Comparison of ENCODE assay signal across 11 mouse cellular contexts in the genomic region with DNA sequence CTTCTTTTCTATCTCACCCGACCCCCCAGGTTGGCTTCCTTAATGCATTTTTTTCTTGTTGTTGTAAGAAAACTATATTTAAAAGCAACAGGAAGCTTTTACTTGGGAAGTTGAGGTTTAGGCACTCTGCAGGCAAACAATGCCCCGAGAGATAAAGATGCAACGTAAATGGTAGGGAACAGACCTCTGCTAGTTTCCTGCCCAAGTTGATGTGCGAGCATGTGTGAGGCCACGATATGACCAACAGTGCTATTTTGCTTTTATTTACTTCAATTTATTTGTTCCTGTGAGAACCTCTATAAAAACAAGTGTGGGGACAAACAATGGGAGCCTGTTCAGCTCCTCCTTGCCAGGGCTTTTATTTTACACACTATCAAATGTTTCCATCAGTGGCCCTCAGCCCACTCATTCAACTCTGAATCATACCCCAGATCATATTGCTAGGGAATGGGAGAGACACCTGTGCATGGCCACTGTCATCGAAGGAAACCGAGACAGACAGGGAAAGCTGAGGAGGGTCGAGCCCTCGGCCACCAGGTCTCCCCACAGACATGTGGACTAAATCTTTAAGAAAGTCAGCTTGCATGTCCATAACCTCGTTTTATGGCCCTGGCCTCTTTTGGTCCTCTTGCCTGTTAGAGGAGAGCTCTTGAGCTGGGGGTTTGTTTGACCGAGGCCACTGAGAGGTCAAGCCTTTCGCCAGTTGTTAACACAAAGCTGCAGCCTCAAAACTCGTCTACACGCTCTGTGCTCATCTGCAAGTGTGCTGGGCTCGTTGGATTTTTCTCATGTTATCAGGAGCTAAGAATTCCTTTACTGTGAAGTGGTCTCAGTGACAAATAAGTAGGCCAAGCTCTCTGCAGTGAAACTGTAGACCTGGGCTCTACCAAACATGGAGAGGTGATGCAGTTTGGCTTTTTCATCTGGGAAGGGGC. TPM values are rescaled to one million over a fixed set of nuclear protein-coding genes. Genes with fewer than 3 reads are reported as not detected.
A peak's percentile ranks its signal among the peaks of the same experiment; 100 is the strongest.
DNase-seq lines count a peak whose midpoint lies in the region; ATAC-seq lines count a peak whose summit lies in the region.
"Had no signal": no experiment of that assay in that cellular context is flagged by ENCODE, and none has a peak within 500 bp of the region (broad histone marks: within the 10 kb centered on the region; RNA-seq: fewer than 3 reads in every experiment).

No protein-coding gene starts in this region.

- peak overlapping the region; percentile 46 for H3K4me2 ChIP-seq in heart, embryonic 12.5 days
- H3K4me2 ChIP-seq in liver, embryonic 13.5 days = no peak overlapping the region
- H3K4me2 ChIP-seq: midbrain, embryonic 12.5 days; neural tube, embryonic 15.5 days had no signal

- no peaks in the 10 kb centered on the region for H3K27me3 ChIP-seq in heart, embryonic 12.5 days (replicated peaks)
- H3K27me3 ChIP-seq in liver, embryonic 13.5 days = no peaks in the 10 kb centered on the region
- H3K27me3 ChIP-seq: midbrain, embryonic 12.5 days; neural tube, embryonic 15.5 days had no signal

- H3K9ac ChIP-seq in heart, embryonic 12.5 days = no peak overlapping the region; the same call in 1 of the 2 replicates
- H3K9ac ChIP-seq in liver, embryonic 13.5 days = no peak overlapping the region
- H3K9ac ChIP-seq: midbrain, embryonic 12.5 days; neural tube, embryonic 15.5 days had no signal

- peaks cover 4% of the 10 kb centered on the region; the same call in 1 of the 2 replicates for H3K36me3 ChIP-seq in heart, embryonic 12.5 days
- no peaks in the 10 kb centered on the region for H3K36me3 ChIP-seq in liver, embryonic 13.5 days
- H3K36me3 ChIP-seq: midbrain, embryonic 12.5 days; neural tube, embryonic 15.5 days had no signal

- no peak overlapping the region for H3K4me3 ChIP-seq in heart, embryonic 12.5 days
- H3K4me3 ChIP-seq in liver, embryonic 13.5 days (replicated peaks) = no peak overlapping the region
- H3K4me3 ChIP-seq: midbrain, embryonic 12.5 days; neural tube, embryonic 15.5 days had no signal

- no peaks in the 10 kb centered on the region for H3K9me3 ChIP-seq in heart, embryonic 12.5 days (replicated peaks)
- no peaks in the 10 kb centered on the region for H3K9me3 ChIP-seq in liver, embryonic 13.5 days (replicated peaks)
- H3K9me3 ChIP-seq: midbrain, embryonic 12.5 days; neural tube, embryonic 15.5 days had no signal

- H3K4me1 ChIP-seq in heart, embryonic 12.5 days (replicated peaks) = peaks cover 71% of the 10 kb centered on the region
- H3K4me1 ChIP-seq in liver, embryonic 13.5 days (replicated peaks) = peaks cover 34% of the 10 kb centered on the region

- no peak for DNase-seq in heart, adult 8-10 months (ENCODE audit: low spot score)
- DNase-seq in retina, postnatal 1 day = peak; percentile 31
- no peak for DNase-seq in retina, embryonic 14.5 days (ENCODE audit: low spot score)
- DNase-seq in liver, embryonic 13.5 days = no peak
- DNase-seq in yolk sac, embryonic 10.5 days (ENCODE audit: low spot score) = peak; percentile 39
- DNase-seq in right cerebral cortex, postnatal 10 days (ENCODE audit: low spot score in 2 of 2) = no peak
- DNase-seq in cerebellum, postnatal 36 days = no peak

- 22% methylated on average over 15 of the region's 15 CpGs for WGBS in heart, embryonic 12.5 days
- WGBS in liver, embryonic 13.5 days (ENCODE audit: insufficient replicate concordance) = 15% methylated on average over 15 of the region's 15 CpGs

- peak overlapping the region; percentile 97 for H3K27ac ChIP-seq in heart, embryonic 12.5 days (ENCODE audit: poor library complexity, severe bottlenecking)
- H3K27ac ChIP-seq in liver, embryonic 13.5 days = peak overlapping the region; percentile 54
- H3K27ac ChIP-seq: midbrain, embryonic 12.5 days; neural tube, embryonic 15.5 days had no signal

- 0 out of 2 replicates have a peak, but pooled peaks have one; percentile 19 for ATAC-seq in heart, embryonic 12.5 days (ENCODE audit: insufficient number of reproducible peaks, low FRiP score)
- no peak; the same call in 1 of the 2 replicates for ATAC-seq in liver, embryonic 13.5 days (ENCODE audit: low read depth)
- ATAC-seq: forebrain, embryonic 14.5 days had no signal

RNA-seq across cellular contexts. Expression of gene Meis1, which starts 55.3 kb away (rescaled TPM):
- polyA plus RNA-seq in heart, embryonic 12.5 days (2016; fragmentation: Nextera tagmentation; extraction: Ambion mirVana) = 75.9 and 81.4 TPM in 2 replicates
- 10 to 100 TPM; 27.9 to 32.8 (median 30.9) TPM for total RNA-seq in heart, adult 8-10 months (2022)
- polyA plus RNA-seq in liver, embryonic 13.5 days (2015; fragmentation: Nextera tagmentation; extraction: Ambion mirVana) = 10.7 and 12.6 TPM in 2 replicates

Comparison
In these comparisons a context has a peak if more than half of its experiments do, and no peak if none do; other contexts are left out.
1. DNase-seq: peak in retina, postnatal 1 day (single experiment) and yolk sac, embryonic 10.5 days (single experiment); none in heart, adult 8-10 months (single experiment), retina, embryonic 14.5 days (single experiment), liver, embryonic 13.5 days (single experiment), right cerebral cortex, postnatal 10 days (0 of 2) and cerebellum, postnatal 36 days (0 of 2).